Mouse (Mus musculus): Measurements from ENCODE around the gene Actr3. TPM values are rescaled to one million over a fixed set of nuclear protein-coding genes. Genes with fewer than 3 reads are reported as not detected.

Actr3 gene
- total and polyA plus RNA-seq, 3 experiments = 444 to 756 (median 569) TPM

- Histone ChIP-seq H3K9me3 (replicated peaks) (no peaks in the 10 kb centered on the region), H3K4me1 (ENCODE audit: insufficient read depth, low read depth, low read length) (peaks cover 67% of the 10 kb centered on the region), H3K27me3 (ENCODE audit: insufficient read depth, low read length) (no peaks in the 10 kb centered on the region), H3K4me3 (ENCODE audit: low read depth, low read length) (no peak overlapping the region), H3K36me3 (replicated peaks) (no peaks in the 10 kb centered on the region)
- TF ChIP-seq TAL1 (conservative IDR thresholded peaks at IDR 0.05; ENCODE audit: low read depth, low read length) = no peak
- no peak for TF ChIP-seq GATA1 (IDR thresholded peaks at IDR 0.05; ENCODE audit: borderline replicate concordance, low read length)
- no peak for TF ChIP-seq POLR2AphosphoS5 (IDR thresholded peaks at IDR 0.05; ENCODE audit: insufficient replicate concordance, low read depth, low read length)
- no peak for TF ChIP-seq CTCF (IDR thresholded peaks at IDR 0.05; ENCODE audit: low read depth, low read length)
- TF ChIP-seq GATA2 (IDR thresholded peaks at IDR 0.05; ENCODE audit: borderline replicate concordance, low read depth, low read length) = no peak
- DNase-seq (ENCODE audit: low spot score) = no peak
- ATAC-seq (ENCODE audit: extremely low read depth, insufficient number of reproducible peaks, low FRiP score, poor library complexity, severe bottlenecking) = no peak
Observed at GRCm38 (mm10) chr1:125473126-125473666, 37.7 kb upstream of the Actr3 start.

- Histone ChIP-seq H3K27me3 (ENCODE audit: insufficient read depth, low read length) (no peaks in the 10 kb centered on the region), H3K4me1 (ENCODE audit: insufficient read depth, low read depth, low read length) (peaks cover 69% of the 10 kb centered on the region), H3K9me3 (replicated peaks) (no peaks in the 10 kb centered on the region), H3K4me3 (ENCODE audit: low read depth, low read length) (no peak overlapping the region), H3K36me3 (replicated peaks) (no peaks in the 10 kb centered on the region)
- TF ChIP-seq GATA2 (IDR thresholded peaks at IDR 0.05; ENCODE audit: borderline replicate concordance, low read depth, low read length) (no peak), GATA1 (IDR thresholded peaks at IDR 0.05; ENCODE audit: borderline replicate concordance, low read length) (no peak), CTCF (IDR thresholded peaks at IDR 0.05; ENCODE audit: low read depth, low read length) (no peak), POLR2AphosphoS5 (IDR thresholded peaks at IDR 0.05; ENCODE audit: insufficient replicate concordance, low read depth, low read length) (no peak), TAL1 (conservative IDR thresholded peaks at IDR 0.05; ENCODE audit: low read depth, low read length) (no peak)
- ATAC-seq (ENCODE audit: extremely low read depth, insufficient number of reproducible peaks, low FRiP score, poor library complexity, severe bottlenecking) (no peak), DNase-seq (ENCODE audit: low spot score) (no peak)
Observed at GRCm38 (mm10) chr1:125470805-125471648, 35.5 kb upstream of the Actr3 start.

- ATAC-seq (ENCODE audit: extremely low read depth, insufficient number of reproducible peaks, low FRiP score, poor library complexity, severe bottlenecking) (no peak; the same call in 1 of the 2 replicates), DNase-seq (ENCODE audit: low spot score) (no peak)
- Histone ChIP-seq H3K4me1 (ENCODE audit: insufficient read depth, low read depth, low read length) (peaks cover 80% of the 10 kb centered on the region), H3K4me3 (ENCODE audit: low read depth, low read length) (no peak overlapping the region), H3K36me3 (replicated peaks) (no peaks in the 10 kb centered on the region), H3K9me3 (replicated peaks) (no peaks in the 10 kb centered on the region), H3K27me3 (ENCODE audit: insufficient read depth, low read length) (no peaks in the 10 kb centered on the region)
- no peak for TF ChIP-seq TAL1 (conservative IDR thresholded peaks at IDR 0.05; ENCODE audit: low read depth, low read length)
- TF ChIP-seq GATA2 (IDR thresholded peaks at IDR 0.05; ENCODE audit: borderline replicate concordance, low read depth, low read length) = no peak
- no peak for TF ChIP-seq POLR2AphosphoS5 (IDR thresholded peaks at IDR 0.05; ENCODE audit: insufficient replicate concordance, low read depth, low read length)
- TF ChIP-seq GATA1 (IDR thresholded peaks at IDR 0.05; ENCODE audit: borderline replicate concordance, low read length) = no peak
- no peak for TF ChIP-seq CTCF (IDR thresholded peaks at IDR 0.05; ENCODE audit: low read depth, low read length)
Observed at GRCm38 (mm10) chr1:125467936-125468335, 32.4 kb upstream of the Actr3 start.

- DNase-seq (ENCODE audit: low spot score) (no peak), ATAC-seq (ENCODE audit: extremely low read depth, insufficient number of reproducible peaks, low FRiP score, poor library complexity, severe bottlenecking) (peak; percentile 82)
- no peaks in the 10 kb centered on the region for H3K27me3 ChIP-seq (ENCODE audit: insufficient read depth, low read length)
- peak overlapping the region; percentile 5; the same call in 1 of the 2 replicates for H3K4me3 ChIP-seq (ENCODE audit: low read depth, low read length)
- H3K4me1 ChIP-seq (ENCODE audit: insufficient read depth, low read depth, low read length) = peaks cover 78% of the 10 kb centered on the region
- H3K36me3 ChIP-seq (replicated peaks) = no peaks in the 10 kb centered on the region
- TF ChIP-seq GATA2 (IDR thresholded peaks at IDR 0.05; ENCODE audit: borderline replicate concordance, low read depth, low read length) (no peak), TAL1 (conservative IDR thresholded peaks at IDR 0.05; ENCODE audit: low read depth, low read length) (peak; percentile 36; the same call in 1 of the 2 replicates)
- no peaks in the 10 kb centered on the region for H3K9me3 ChIP-seq (replicated peaks)
Observed at GRCm38 (mm10) chr1:125466621-125467257, 31.2 kb upstream of the Actr3 start.

- no peaks in the 10 kb centered on the region for H3K36me3 ChIP-seq (replicated peaks)
- peaks cover 62% of the 10 kb centered on the region for H3K4me1 ChIP-seq (ENCODE audit: insufficient read depth, low read depth, low read length)
- no peak for DNase-seq (ENCODE audit: low spot score)
- H3K4me3 ChIP-seq (ENCODE audit: low read depth, low read length) = no peak overlapping the region
- no peaks in the 10 kb centered on the region; the same call in 1 of the 2 replicates for H3K27me3 ChIP-seq (ENCODE audit: insufficient read depth, low read length)
- TF ChIP-seq GATA2 (IDR thresholded peaks at IDR 0.05; ENCODE audit: borderline replicate concordance, low read depth, low read length) (no peak), TAL1 (conservative IDR thresholded peaks at IDR 0.05; ENCODE audit: low read depth, low read length) (no peak), POLR2AphosphoS5 (IDR thresholded peaks at IDR 0.05; ENCODE audit: insufficient replicate concordance, low read depth, low read length) (no peak), GATA1 (IDR thresholded peaks at IDR 0.05; ENCODE audit: borderline replicate concordance, low read length) (no peak), CTCF (IDR thresholded peaks at IDR 0.05; ENCODE audit: low read depth, low read length) (no peak)
- H3K9me3 ChIP-seq (replicated peaks) = no peaks in the 10 kb centered on the region
- no peak for ATAC-seq (ENCODE audit: extremely low read depth, insufficient number of reproducible peaks, low FRiP score, poor library complexity, severe bottlenecking)
Observed at GRCm38 (mm10) chr1:125464011-125464410, 28.5 kb upstream of the Actr3 start.

- TF ChIP-seq POLR2AphosphoS5 (IDR thresholded peaks at IDR 0.05; ENCODE audit: insufficient replicate concordance, low read depth, low read length) = no peak
- no peak for TF ChIP-seq TAL1 (conservative IDR thresholded peaks at IDR 0.05; ENCODE audit: low read depth, low read length)
- no peak for TF ChIP-seq GATA2 (IDR thresholded peaks at IDR 0.05; ENCODE audit: borderline replicate concordance, low read depth, low read length)
- no peak for TF ChIP-seq GATA1 (IDR thresholded peaks at IDR 0.05; ENCODE audit: borderline replicate concordance, low read length)
- TF ChIP-seq CTCF (IDR thresholded peaks at IDR 0.05; ENCODE audit: low read depth, low read length) = no peak
- H3K4me1 ChIP-seq (ENCODE audit: insufficient read depth, low read depth, low read length) = peaks cover 65% of the 10 kb centered on the region
- no peaks in the 10 kb centered on the region for H3K9me3 ChIP-seq (replicated peaks)
- DNase-seq (ENCODE audit: low spot score) (no peak), ATAC-seq (ENCODE audit: extremely low read depth, insufficient number of reproducible peaks, low FRiP score, poor library complexity, severe bottlenecking) (no peak)
- no peaks in the 10 kb centered on the region for H3K36me3 ChIP-seq (replicated peaks)
- no peaks in the 10 kb centered on the region; the same call in 1 of the 2 replicates for H3K27me3 ChIP-seq (ENCODE audit: insufficient read depth, low read length)
- H3K4me3 ChIP-seq (ENCODE audit: low read depth, low read length) = no peak overlapping the region
Observed at GRCm38 (mm10) chr1:125463349-125463748, 27.8 kb upstream of the Actr3 start.
